Mouse (Mus musculus): ENCODE data around the gene Npb.
"Not testable (repeated sequence)": the region's sequence is repeated elsewhere in the genome, so short reads cannot be mapped to it uniquely, and the experiment has no call there.

Npb gene

DNA sequence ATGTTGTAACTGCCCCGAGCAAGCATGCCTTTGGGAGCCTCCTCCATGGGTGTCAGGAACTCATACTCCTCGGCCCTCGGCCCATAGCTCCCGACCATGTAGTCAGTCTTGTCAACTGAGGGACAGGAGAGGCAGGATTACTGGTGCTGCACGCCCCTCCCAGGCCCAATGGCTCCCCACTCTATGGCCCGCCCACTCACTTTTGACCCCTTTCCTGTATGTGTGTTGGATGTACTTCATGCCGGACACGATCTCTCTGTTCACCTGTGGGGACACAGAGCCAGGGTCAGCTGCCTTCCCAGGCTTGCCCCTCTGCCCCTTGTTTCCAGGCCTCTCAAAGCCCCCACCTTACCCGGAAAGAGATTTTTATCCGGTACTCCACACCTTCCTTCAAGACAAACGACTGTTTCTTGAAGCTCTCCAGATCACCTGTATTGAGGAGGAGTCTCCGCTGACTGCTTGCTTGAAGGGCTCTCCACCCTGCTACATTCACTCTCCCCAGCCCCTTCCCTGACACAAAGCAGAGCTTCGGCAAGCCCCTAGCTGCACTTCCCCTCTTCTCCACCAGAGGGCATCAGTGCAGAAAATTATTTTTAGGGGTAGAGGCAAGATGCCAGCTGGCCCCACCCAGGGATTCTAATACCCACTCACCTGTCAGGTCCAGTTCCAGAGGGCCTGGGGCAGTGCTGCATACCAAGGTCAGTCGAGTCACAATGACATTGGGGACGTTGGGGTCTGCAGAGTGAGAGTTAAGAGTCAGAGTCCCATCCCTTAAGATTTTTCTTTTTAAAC lies 28.8 kb upstream of the Npb start:
- DNase-seq (ENCODE audit: low spot score in 2 of 2), result peak; percentile 62 to 83

- no peak for DNase-seq (ENCODE audit: low spot score in 2 of 2)
Measured at GRCm38 (mm10) chr11:120580190-120580589, 28.1 kb upstream of the Npb start.

GRCm38 (mm10) chr11:120580871-120581331 lies 27.4 kb upstream of the Npb start:
- DNase-seq (ENCODE audit: low spot score in 2 of 2), result peak in 1 of 2 experiments; percentile 34

DNA sequence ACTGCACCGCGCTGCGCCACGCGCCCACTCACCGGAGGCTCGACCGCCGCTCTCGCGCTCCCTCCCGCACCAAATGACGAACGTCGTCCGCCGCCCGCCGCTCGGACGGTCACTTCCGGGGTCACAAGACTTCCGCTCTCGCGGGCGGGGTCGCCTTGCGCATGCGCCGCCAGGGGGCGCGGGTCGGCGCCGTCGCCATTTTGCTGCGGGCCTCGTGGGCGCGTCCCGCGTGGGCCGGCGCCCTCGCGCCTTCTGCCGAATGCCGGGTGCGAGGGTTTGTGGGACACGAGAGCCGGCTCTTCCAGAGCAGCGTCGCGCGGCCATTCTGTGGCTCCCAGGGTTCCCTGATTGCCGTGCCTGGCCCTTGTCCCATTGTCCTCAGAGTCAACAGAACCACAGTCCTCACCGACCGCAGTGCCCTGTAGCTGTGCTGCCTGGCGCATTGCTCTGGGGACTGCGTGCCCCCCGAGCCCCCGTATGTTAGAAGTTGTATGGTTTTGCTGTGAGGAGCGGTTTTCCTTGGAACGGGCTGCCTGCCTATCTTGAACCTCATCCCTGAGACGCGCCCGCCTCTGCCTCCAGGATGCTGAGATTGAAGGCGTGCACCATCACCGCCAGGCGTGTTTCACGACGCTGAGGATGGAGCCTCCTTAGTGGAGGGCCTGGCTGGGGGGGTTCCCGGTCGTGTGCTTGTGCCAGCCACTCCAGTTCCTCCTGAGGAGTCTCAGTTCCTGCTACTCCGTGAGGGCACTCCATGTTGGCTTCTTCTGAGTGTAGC lies 26.6 kb upstream of the Npb start, which contains the start of gene Arhgdia:
TSS of gene Arhgdia (minus strand) at position 135 of the 778 bp plus-strand sequence.
- DNase-seq (ENCODE audit: low spot score in 2 of 2), result peak; percentile 79 to 82

DNA sequence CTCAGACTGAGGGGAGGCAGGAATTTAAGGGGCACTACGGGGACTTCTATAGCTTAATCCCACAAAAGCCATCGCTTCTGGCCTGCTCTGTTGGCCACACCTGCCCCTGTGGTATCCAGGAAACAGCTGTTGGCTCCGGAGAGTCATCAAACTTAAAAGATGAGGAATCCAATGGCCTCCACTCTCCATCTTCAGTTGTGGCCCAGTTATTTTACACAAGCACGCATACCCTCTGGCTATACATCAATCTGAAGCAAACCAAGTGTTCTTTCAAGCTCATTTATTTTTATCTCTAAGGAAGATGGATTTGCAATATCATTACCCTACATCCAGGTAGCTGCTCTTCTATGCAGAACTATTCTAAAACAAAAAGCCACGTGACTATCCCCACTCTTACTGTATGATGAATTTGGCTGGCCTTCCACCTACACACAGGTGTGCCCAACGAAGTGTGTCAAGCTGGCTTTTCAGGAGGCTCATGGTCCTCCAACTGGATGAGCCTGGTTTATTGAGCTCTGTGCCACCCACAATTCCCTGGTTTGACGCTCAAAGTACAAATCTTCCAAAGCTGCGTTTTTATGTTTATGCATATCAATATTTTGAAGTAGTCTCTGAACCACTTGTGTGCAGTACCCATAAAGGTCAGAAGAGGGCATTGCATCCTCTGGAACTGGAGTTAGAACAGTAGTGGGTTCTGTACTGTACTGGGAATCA lies 25.9 kb upstream of the Npb start:
- DNase-seq (ENCODE audit: low spot score in 2 of 2), result no peak

- not testable (repeated sequence) for DNase-seq (ENCODE audit: low spot score in 2 of 2)
Measured at GRCm38 (mm10) chr11:120582982-120583293, 25.3 kb upstream of the Npb start.

- no peak for DNase-seq (ENCODE audit: low spot score in 2 of 2)
Measured at GRCm38 (mm10) chr11:120583937-120584336, 24.3 kb upstream of the Npb start.

- no peak for DNase-seq (ENCODE audit: low spot score in 2 of 2)
Measured at GRCm38 (mm10) chr11:120588531-120588930, 19.7 kb upstream of the Npb start.

DNA sequence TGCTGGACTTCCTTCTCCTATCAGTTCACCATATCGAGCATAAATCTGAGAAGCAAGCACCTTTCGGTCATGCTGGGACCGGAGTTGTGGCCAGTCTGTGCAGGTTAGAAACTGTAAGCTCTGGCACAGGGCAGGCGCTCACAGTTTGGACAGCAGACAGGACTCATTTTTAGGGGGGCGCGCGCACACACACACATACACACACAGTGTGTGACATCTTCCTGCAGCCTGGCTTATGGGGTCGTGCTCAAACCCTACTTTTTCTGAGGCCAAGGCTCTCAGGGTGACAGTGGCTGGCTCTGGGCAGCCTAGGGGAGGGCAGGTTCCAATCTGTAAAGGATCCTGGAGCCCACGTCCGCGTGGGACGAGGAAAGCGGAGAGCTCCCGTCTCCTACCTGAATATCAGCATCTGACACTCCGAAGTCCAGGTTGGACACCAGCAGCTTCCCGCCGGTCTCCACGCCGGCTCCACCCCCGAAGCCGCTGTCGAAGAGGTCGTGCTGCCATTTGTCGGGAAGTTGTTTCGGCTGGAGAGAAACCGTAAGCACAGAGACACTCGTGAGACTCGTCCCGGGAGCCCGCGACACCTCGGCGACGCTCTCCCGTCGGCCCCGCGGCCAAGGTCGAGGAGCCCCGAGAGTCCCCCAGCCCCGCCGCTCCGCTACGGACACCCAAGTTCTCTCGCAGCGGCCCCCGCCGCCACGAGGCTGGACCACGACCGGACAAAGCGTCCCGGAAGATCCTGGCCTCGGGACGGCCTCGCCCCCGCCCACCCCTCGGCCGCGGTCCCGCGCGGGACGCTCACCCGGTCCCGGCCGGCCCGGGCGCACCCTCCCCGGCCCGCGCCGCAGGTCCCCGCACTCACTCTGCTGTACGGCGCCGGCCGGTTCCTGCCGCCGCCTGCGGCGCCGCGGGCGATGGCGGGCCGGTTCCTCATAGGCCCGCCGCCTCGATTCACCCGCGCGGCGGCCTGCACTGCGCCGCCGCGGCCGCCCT lies 10.7 kb upstream of the Npb start:
- DNase-seq (ENCODE audit: low spot score in 2 of 2), result no peak

- DNase-seq (ENCODE audit: low spot score in 2 of 2), result peak; percentile 88 to 93
Measured at GRCm38 (mm10) chr11:120598283-120598989, 9.8 kb upstream of the Npb start, which contains the start of the genes Alyref and Anapc11. Alyref (minus strand) TSS chr11:120598365. Anapc11 (plus strand) TSS chr11:120598421.

DNA sequence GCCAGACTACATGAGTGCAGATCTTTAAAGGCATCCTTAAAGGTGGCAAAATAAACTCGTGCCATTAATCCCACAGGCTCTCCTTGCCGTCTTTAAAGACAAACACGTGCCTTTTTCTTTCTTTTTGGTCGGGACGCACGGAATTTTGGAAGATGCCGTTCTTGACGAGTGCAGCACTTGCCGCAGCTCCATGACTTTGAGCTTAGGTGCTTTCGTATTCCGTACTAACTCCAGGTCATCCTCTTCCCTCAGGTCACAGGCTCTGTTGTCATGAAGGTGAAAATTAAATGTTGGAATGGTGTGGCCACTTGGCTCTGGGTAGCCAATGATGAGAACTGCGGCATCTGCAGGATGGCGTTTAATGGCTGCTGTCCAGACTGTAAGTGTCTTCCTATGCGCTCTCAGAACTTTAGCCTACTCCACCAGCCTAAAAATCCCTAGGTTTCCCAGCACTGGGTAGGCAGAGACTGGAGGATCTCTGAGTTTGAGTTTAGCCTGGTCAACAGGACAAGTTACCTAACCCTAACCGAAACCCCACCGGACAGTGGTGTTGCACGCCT lies 9.2 kb upstream of the Npb start:
- DNase-seq (ENCODE audit: low spot score in 2 of 2), result no peak

- no peak for DNase-seq (ENCODE audit: low spot score in 2 of 2)
Measured at GRCm38 (mm10) chr11:120600716-120601115, 7.6 kb upstream of the Npb start.

DNA sequence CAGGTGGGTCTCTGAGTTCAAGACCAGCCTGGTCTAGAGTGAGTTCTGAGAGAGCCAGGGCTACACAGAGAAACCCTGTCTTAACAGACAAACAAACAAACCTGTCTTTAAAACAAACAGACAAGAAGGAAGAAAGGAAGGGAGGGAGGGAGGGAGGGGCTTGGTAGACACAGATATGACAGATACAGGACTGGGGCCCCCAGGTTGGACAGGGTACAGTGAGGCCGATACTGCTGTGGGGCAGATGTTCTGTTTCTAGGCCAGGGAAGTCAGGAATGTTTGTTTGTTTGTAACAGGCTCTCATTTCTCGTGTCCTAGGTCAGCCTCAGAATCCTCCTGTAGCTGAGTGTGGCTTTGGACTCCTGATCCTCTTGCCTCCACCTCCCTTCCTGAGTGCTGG lies 4.7 kb upstream of the Npb start:
- no peak for DNase-seq (ENCODE audit: low spot score in 2 of 2)

- no peak for DNase-seq (ENCODE audit: low spot score in 2 of 2)
Measured at GRCm38 (mm10) chr11:120605667-120606066, 2.6 kb upstream of the Npb start.

DNA sequence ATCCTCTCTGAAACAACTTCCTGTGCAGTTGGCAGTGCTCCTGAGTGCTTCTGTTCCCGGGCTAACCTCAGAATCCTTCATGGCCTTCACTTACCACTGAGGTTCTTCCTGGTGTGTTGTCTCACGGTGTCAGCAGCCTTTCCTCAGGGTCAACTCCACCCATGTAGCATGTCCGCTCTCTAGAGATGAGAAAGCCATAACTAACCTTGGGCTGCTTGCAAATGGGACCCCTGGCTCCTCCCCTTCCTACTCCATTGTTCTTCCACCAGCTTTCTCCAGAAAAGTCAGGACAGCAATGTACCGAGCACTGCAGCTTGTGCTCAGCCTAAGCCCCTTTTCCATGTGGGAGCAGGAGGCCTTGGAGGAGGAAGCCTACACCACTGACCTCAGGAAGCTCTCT lies 1.5 kb upstream of the Npb start:
- no peak for DNase-seq (ENCODE audit: low spot score in 2 of 2)

- no peak for DNase-seq (ENCODE audit: low spot score in 2 of 2)
Measured at GRCm38 (mm10) chr11:120609250-120609649, 973 bp downstream of the Npb start.

GRCm38 (mm10) chr11:120610477-120611046 lies 2.3 kb downstream of the Npb start:
- no peak for DNase-seq (ENCODE audit: low spot score in 2 of 2)

DNA sequence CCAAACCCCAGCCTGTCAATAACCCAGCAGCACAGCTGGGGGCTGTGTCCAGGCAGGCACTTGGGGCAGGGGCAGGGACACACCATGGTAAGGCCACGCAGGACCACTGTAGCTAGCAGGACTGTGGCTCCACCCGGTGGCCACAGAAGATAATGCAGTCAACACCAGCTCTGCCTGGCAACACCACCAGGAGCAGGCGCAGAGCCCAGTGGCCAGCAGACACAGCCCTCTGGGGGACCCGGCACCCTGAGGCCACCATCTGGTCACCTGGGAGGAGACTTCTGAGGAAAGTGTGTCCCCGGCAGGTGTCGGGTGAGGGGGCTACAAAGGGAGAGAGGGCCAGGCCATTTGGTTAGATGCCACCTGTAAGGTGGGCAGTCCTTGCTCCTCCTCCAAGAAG lies 4.5 kb downstream of the Npb start:
- DNase-seq (ENCODE audit: low spot score in 2 of 2), result peak; percentile 57 to 78

- no peak for DNase-seq (ENCODE audit: low spot score in 2 of 2)
Measured at GRCm38 (mm10) chr11:120613481-120613972, 5.2 kb downstream of the Npb start.

Data from spleen, postnatal 14 days (tissue).